Mouse (Mus musculus): ENCODE measurements around the gene Arhgap23. TPM values are rescaled to one million over a fixed set of nuclear protein-coding genes. Genes with fewer than 3 reads are reported as not detected.

The Arhgap23 gene
- polyA plus RNA-seq, 1 experiment = 14.9 TPM

- TF ChIP-seq POLR2A (IDR thresholded peaks at IDR 0.05; ENCODE audit: low read depth, low read length) = no peak
- no peak for TF ChIP-seq CTCF (conservative IDR thresholded peaks at IDR 0.05; ENCODE audit: insufficient read depth, insufficient read length, low read depth, low read length)
- 6% methylated on average over 11 of the region's 11 CpGs for WGBS
- Histone ChIP-seq H3K27ac (ENCODE audit: insufficient read depth, low read depth, low read length) (no peak overlapping the region), H3K36me3 (ENCODE audit: control insufficient read depth, insufficient read depth, low read length) (no peaks in the 10 kb centered on the region), H3K4me3 (ENCODE audit: insufficient read depth, low read depth, low read length) (peak overlapping the region; percentile 50), H3K27me3 (replicated peaks; ENCODE audit: control insufficient read depth, insufficient read depth, low read length) (no peaks in the 10 kb centered on the region), H3K4me1 (ENCODE audit: control insufficient read depth, insufficient read depth, low read length) (peaks cover 14% of the 10 kb centered on the region)
- no peak for DNase-seq
Measured at GRCm38 (mm10) chr11:97404761-97405190, 10.6 kb upstream of the Arhgap23 start.

GRCm38 (mm10) chr11:97406094-97406951 is 9.0 kb upstream of the Arhgap23 start:
- Histone ChIP-seq H3K4me1 (ENCODE audit: control insufficient read depth, insufficient read depth, low read length) (peaks cover 14% of the 10 kb centered on the region), H3K36me3 (ENCODE audit: control insufficient read depth, insufficient read depth, low read length) (no peaks in the 10 kb centered on the region), H3K27me3 (replicated peaks; ENCODE audit: control insufficient read depth, insufficient read depth, low read length) (no peaks in the 10 kb centered on the region), H3K27ac (ENCODE audit: insufficient read depth, low read depth, low read length) (no peak overlapping the region), H3K4me3 (ENCODE audit: insufficient read depth, low read depth, low read length) (no peak overlapping the region)
- WGBS = 59% methylated on average over 10 of the region's 10 CpGs
- TF ChIP-seq CTCF (conservative IDR thresholded peaks at IDR 0.05; ENCODE audit: insufficient read depth, insufficient read length, low read depth, low read length) = no peak
- TF ChIP-seq POLR2A (IDR thresholded peaks at IDR 0.05; ENCODE audit: low read depth, low read length) = no peak
- DNase-seq = peak; percentile 86

- peaks cover 14% of the 10 kb centered on the region for H3K4me1 ChIP-seq (ENCODE audit: control insufficient read depth, insufficient read depth, low read length)
- no peaks in the 10 kb centered on the region for H3K27me3 ChIP-seq (replicated peaks; ENCODE audit: control insufficient read depth, insufficient read depth, low read length)
- H3K36me3 ChIP-seq (ENCODE audit: control insufficient read depth, insufficient read depth, low read length) = no peaks in the 10 kb centered on the region
- no peak overlapping the region for H3K27ac ChIP-seq (ENCODE audit: insufficient read depth, low read depth, low read length)
- no peak overlapping the region for H3K4me3 ChIP-seq (ENCODE audit: insufficient read depth, low read depth, low read length)
- no peak for TF ChIP-seq POLR2A (IDR thresholded peaks at IDR 0.05; ENCODE audit: low read depth, low read length)
- no peak for TF ChIP-seq CTCF (conservative IDR thresholded peaks at IDR 0.05; ENCODE audit: insufficient read depth, insufficient read length, low read depth, low read length)
- 90% methylated on average over 3 of the region's 3 CpGs for whole genome bisulfite sequencing
- no peak for DNase-seq
Measured at GRCm38 (mm10) chr11:97407456-97407855, 7.9 kb upstream of the Arhgap23 start.

- 5% methylated on average over 6 of the region's 6 CpGs for WGBS
- DNase-seq = peak; percentile 85
- H3K4me1 ChIP-seq (ENCODE audit: control insufficient read depth, insufficient read depth, low read length) = peaks cover 14% of the 10 kb centered on the region
Measured at GRCm38 (mm10) chr11:97408171-97408570, 7.2 kb upstream of the Arhgap23 start.

GRCm38 (mm10) chr11:97410958-97411357 is 4.4 kb upstream of the Arhgap23 start:
- TF ChIP-seq POLR2A (IDR thresholded peaks at IDR 0.05; ENCODE audit: low read depth, low read length) (no peak), CTCF (conservative IDR thresholded peaks at IDR 0.05; ENCODE audit: insufficient read depth, insufficient read length, low read depth, low read length) (no peak)
- Histone ChIP-seq H3K27ac (ENCODE audit: insufficient read depth, low read depth, low read length) (no peak overlapping the region), H3K27me3 (replicated peaks; ENCODE audit: control insufficient read depth, insufficient read depth, low read length) (no peaks in the 10 kb centered on the region), H3K4me1 (ENCODE audit: control insufficient read depth, insufficient read depth, low read length) (peaks cover 3% of the 10 kb centered on the region; the same call in 1 of the 2 replicates), H3K36me3 (ENCODE audit: control insufficient read depth, insufficient read depth, low read length) (no peaks in the 10 kb centered on the region), H3K4me3 (ENCODE audit: insufficient read depth, low read depth, low read length) (no peak overlapping the region)
- 92% methylated on average over 4 of the region's 4 CpGs for whole genome bisulfite sequencing
- DNase-seq = no peak

More at GRCm38 (mm10) chr11:97408171-97408570, 7.2 kb upstream of the Arhgap23 start:
- Histone ChIP-seq H3K36me3 (ENCODE audit: control insufficient read depth, insufficient read depth, low read length) (no peaks in the 10 kb centered on the region), H3K4me3 (ENCODE audit: insufficient read depth, low read depth, low read length) (no peak overlapping the region), H3K27ac (ENCODE audit: insufficient read depth, low read depth, low read length) (no peak overlapping the region), H3K27me3 (replicated peaks; ENCODE audit: control insufficient read depth, insufficient read depth, low read length) (no peaks in the 10 kb centered on the region)
- TF ChIP-seq CTCF (conservative IDR thresholded peaks at IDR 0.05; ENCODE audit: insufficient read depth, insufficient read length, low read depth, low read length) (peak; percentile 67), POLR2A (IDR thresholded peaks at IDR 0.05; ENCODE audit: low read depth, low read length) (no peak)

GRCm38 (mm10) chr11:97412117-97412516 is 3.2 kb upstream of the Arhgap23 start:
- Histone ChIP-seq H3K27ac (ENCODE audit: insufficient read depth, low read depth, low read length) (no peak overlapping the region), H3K27me3 (replicated peaks; ENCODE audit: control insufficient read depth, insufficient read depth, low read length) (no peaks in the 10 kb centered on the region), H3K4me3 (ENCODE audit: insufficient read depth, low read depth, low read length) (no peak overlapping the region), H3K36me3 (ENCODE audit: control insufficient read depth, insufficient read depth, low read length) (no peaks in the 10 kb centered on the region), H3K4me1 (ENCODE audit: control insufficient read depth, insufficient read depth, low read length) (peaks cover 3% of the 10 kb centered on the region; the same call in 1 of the 2 replicates)
- DNase-seq = peak; percentile 49
- TF ChIP-seq POLR2A (IDR thresholded peaks at IDR 0.05; ENCODE audit: low read depth, low read length) (no peak), CTCF (conservative IDR thresholded peaks at IDR 0.05; ENCODE audit: insufficient read depth, insufficient read length, low read depth, low read length) (no peak)
- 45% methylated on average over 3 of the region's 3 CpGs for WGBS

- H3K27me3 ChIP-seq (replicated peaks; ENCODE audit: control insufficient read depth, insufficient read depth, low read length) = no peaks in the 10 kb centered on the region
Measured at GRCm38 (mm10) chr11:97412808-97413347, 2.5 kb upstream of the Arhgap23 start.

More at GRCm38 (mm10) chr11:97412808-97413347, 2.5 kb upstream of the Arhgap23 start:
- TF ChIP-seq CTCF (conservative IDR thresholded peaks at IDR 0.05; ENCODE audit: insufficient read depth, insufficient read length, low read depth, low read length) (no peak), POLR2A (IDR thresholded peaks at IDR 0.05; ENCODE audit: low read depth, low read length) (no peak)
- Histone ChIP-seq H3K4me3 (ENCODE audit: insufficient read depth, low read depth, low read length) (no peak overlapping the region), H3K4me1 (ENCODE audit: control insufficient read depth, insufficient read depth, low read length) (peaks cover 3% of the 10 kb centered on the region; the same call in 1 of the 2 replicates), H3K27ac (ENCODE audit: insufficient read depth, low read depth, low read length) (no peak overlapping the region), H3K36me3 (ENCODE audit: control insufficient read depth, insufficient read depth, low read length) (no peaks in the 10 kb centered on the region)
- WGBS = 63% methylated on average over 10 of the region's 10 CpGs
- DNase-seq = no peak

All from kidney, adult 2 months (tissue).